Mouse (Mus musculus) cerebellum, postnatal 36 days (tissue): ENCODE data around the gene Msantd1.
"Not testable (repeated sequence)": the region's sequence is repeated elsewhere in the genome, so short reads cannot be mapped to it uniquely, and the experiment has no call there.

Experiments used
- DNase-seq, 2 experiments: peaks; one replicate each; pipeline ENCODE4 v3.0.0; 2021 to 2022; ENCODE audit warnings: mixed read lengths in 2 of 2

The Msantd1 gene

GRCm38 (mm10) chr5:34907910-34908725 lies at the start of gene Msantd1:
Gene Msantd1 (plus strand): TSS chr5:34908012.
- no peak for DNase-seq

DNA sequence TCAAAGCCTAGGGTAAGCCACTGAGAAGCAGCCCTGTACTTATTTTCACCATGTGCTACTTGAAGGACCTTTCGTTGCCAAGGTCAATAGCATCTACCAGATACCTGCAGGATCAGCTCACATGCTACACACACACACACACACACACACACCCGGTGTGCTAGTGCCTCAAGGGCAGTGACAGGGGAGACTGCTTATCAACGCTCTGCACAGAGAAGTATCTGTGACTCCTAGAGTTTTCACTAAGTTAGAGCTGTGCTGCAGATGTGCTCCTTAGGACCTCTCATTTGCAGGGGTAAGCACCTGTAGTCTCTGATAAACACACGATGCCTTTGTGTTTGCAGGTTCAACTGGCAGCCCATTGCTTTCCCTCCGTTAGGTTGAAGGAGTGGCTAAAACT lies 42.4 kb upstream of the Msantd1 start:
- no peak for DNase-seq

- DNase-seq: not testable (repeated sequence)
Observed at GRCm38 (mm10) chr5:34880307-34880706, 27.5 kb upstream of the Msantd1 start.

DNA sequence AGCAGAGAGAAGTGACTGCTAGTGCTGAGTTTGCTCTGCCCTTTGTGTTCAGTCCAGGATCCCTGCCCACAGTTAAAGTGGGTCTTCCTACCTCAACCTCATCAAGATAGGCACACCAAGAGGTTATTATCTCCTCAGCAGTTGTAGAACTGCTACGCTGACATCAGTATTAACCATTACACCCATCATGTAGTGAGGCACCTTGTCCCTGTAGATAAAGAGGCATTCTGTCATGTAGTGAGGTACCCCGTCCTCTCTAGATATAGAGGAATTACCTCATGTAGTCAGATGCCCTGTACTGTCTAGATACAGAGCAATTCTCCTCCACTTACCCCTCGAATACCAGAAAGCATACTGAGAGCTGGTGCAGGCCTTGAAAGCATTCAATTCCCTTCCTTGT lies 26.8 kb upstream of the Msantd1 start:
- no peak for DNase-seq

- DNase-seq: no peak
Observed at GRCm38 (mm10) chr5:34885250-34885649, 22.6 kb upstream of the Msantd1 start.

- DNase-seq: no peak
Observed at GRCm38 (mm10) chr5:34889252-34889651, 18.6 kb upstream of the Msantd1 start.

DNA sequence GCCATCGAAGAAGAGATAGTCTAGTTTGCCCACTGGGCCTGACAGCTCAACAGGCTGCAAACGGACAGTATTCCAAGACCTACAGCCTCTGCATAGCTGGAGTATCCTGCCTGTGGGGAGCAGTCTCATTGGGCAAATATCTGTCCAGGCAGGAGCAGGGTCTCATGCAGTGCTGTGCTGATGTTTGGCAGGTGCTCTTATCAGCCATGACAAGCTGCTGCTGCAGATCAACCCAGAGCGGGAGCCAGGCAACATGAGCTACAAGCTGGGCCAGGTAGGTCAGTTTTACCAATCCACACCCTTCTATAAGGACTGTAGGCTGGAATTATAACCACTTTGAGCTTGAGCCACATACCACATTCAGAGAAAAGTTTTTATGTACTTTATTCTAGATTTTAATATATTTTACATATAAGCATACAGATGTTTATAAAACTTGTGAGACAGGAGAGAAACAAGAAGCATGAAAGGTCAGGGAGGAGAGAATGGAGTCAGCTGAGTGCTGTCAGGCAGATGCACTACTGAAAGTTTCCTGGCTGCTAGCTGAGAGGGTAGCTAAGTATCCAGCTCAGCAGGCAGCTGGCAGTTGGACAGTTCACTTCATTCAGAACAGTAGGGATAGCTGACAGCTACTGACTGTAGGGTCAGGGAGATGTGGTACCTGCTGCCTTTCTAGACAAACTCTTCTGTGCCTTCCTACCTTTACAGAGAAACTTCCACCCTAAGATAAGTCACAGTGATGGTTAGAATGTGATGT lies 10.9 kb upstream of the Msantd1 start:
- DNase-seq: no peak

- DNase-seq: no peak
Observed at GRCm38 (mm10) chr5:34899787-34900469, 7.9 kb upstream of the Msantd1 start.

- no peak for DNase-seq
Observed at GRCm38 (mm10) chr5:34902371-34902770, 5.4 kb upstream of the Msantd1 start.

DNA sequence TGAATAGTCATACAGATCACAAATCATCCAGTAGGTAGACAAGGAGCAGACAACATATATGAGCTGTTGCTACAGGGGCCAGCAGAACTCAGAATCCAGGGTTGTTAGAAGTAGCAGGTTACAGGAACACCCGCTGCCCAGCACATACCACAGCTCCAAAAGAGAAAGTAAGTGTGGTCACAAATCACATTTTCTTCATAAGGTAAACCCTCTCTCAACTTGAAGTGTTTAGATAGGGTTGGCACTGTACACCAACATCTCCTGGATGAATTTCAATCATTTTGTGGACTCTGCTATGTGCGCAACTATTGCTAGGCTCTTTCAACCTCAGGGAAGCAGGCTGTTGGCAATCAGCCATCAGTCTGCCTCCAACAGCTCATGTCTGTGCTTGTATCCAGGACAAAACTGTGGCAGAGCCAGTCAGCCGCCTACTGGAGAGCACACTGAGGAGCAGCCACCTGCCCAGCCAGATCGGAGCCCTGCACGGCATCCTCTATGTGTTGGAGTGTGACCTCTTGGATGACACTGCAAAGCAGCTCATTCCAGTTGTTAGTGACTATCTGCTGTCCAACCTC lies 4.9 kb upstream of the Msantd1 start:
- peak; percentile 79 to 81 for DNase-seq

DNA sequence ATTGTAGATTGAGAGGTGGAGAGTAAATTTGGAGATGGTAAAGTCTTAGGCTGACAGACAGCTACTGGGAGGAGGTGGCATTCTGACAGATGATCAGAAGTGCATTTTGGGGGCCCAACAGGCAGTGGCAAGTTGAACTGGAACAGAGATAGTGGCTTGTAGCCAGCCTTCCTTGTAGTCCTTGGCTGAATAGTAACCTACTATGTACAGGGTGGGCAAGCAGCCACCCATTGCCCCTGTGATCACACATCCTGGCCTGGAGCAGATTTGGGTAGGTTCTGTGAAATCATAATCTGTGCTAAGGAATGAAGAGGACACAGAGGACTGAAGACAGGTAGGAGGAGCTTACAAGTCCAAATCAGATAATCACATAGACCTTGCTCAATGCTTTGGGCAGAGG lies 3.4 kb upstream of the Msantd1 start:
- DNase-seq: no peak

GRCm38 (mm10) chr5:34907230-34907629 lies 582 bp upstream of the Msantd1 start:
- no peak for DNase-seq

DNA sequence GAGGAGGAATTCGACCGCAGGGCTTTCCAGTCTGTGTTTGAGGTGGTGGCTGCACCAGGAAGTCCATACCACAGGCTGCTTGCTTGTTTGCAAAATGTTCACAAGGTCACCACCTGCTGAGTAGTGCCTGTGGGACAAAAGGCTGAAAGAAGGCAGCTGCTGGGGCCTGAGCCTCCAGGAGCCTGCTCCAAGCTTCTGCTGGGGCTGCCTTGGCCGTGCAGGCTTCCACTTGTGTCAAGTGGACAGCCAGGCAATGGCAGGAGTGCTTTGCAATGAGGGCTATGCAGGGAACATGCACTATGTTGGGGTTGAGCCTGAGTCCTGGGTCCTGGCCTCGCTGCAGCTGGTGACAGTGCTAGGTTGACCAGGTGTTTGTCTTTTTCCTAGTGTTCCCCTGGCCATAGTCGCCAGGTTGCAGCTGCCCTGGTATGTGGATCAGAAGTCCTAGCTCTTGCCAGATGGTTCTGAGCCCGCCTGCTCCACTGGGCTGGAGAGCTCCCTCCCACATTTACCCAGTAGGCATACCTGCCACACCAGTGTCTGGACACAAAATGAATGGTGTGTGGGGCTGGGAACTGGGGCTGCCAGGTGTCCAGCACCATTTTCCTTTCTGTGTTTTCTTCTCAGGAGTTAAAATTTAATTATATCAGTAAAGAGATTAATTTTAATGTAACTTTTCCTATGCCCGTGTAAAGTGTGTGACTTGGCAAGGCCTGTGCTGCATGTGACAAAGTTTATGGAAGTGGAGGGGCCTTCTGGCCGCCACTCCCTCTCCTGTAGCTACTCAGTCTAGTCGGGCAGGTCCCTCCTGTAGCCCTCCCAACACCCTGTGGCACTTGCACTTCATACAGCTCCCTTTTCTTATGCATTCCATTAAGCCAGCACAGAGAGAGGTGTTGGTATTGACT lies 1.2 kb downstream of the Msantd1 start:
- DNase-seq: no peak

- no peak for DNase-seq
Observed at GRCm38 (mm10) chr5:34909634-34910503, 2.1 kb downstream of the Msantd1 start.

- no peak for DNase-seq
Observed at GRCm38 (mm10) chr5:34910504-34910815, 2.6 kb downstream of the Msantd1 start.

GRCm38 (mm10) chr5:34915801-34916200 lies 8.0 kb downstream of the Msantd1 start:
- peak; percentile 63 to 70 for DNase-seq

GRCm38 (mm10) chr5:34917234-34917655 lies 9.4 kb downstream of the Msantd1 start:
- no peak for DNase-seq

DNA sequence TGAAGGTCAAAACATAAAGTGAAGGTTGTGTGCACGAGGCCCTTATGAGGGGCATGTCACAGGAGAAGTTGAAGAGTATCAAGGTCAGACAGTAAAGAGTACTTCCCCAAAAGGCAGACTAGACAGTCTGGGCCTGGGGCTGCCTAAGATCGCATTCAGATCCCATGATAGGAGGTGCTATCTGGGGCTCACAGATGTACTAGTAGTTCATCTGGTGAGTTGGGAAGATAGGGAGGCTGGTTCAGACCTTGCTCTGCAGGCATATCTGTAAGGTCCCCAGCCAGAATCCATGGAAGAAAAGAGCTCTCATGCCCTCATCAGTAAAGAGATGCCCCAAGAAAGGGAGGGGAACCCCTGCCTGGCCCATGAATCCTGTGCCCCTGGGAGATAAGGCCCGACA lies 11.0 kb downstream of the Msantd1 start:
- no peak for DNase-seq

- DNase-seq: no peak
Observed at GRCm38 (mm10) chr5:34922531-34922930, 14.7 kb downstream of the Msantd1 start.

DNA sequence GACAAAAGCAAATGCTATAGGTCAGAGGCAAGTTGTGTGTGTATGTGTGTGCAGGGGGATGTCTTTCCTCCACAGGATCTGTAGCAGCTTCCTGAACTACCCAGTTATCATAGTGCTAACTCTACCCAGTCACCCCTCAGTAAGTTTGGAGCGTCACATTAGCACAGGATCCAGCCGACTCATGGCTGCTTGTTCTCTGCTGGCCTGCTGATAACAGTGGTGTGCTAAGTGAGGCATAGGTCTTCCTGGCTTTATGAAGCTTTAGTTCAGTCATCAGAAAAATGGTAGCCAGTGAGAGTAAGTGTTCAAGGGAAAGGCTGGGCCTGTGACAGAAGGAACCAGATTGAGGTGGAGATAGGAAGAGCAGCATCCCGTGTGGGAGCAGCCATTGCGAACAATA lies 16.1 kb downstream of the Msantd1 start:
- no peak for DNase-seq

DNA sequence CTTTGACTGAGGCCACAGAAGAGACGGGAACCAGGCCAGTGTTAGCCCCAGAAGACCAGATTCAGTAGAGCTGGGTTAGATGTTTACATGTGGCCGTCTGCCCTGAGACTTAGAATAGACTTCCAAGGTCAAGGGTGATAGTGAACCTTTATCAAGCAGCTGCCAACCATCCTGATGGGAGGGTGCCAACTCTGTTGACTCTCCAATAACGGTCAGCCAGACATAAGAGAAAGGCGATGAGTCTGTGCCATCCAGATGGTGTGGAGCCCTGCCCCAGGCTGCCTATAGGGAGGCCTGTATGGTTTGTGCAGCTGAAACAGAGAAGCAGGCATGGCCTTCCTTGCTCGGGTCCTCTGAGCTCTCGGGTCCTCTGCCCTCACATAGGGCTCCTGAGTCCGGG lies 16.7 kb downstream of the Msantd1 start:
- DNase-seq: no peak
